Mouse (Mus musculus): ENCODE measurements around the gene Olfr374. TPM values are rescaled to one million over a fixed set of nuclear protein-coding genes. Genes with fewer than 3 reads are reported as not detected.
"Not testable (repeated sequence)": the region's sequence is repeated elsewhere in the genome, so short reads cannot be mapped to it uniquely, and the experiment has no call there.

Gene Olfr374
- polyA plus RNA-seq, 1 experiment from 2014 or later, result not detected

DNA sequence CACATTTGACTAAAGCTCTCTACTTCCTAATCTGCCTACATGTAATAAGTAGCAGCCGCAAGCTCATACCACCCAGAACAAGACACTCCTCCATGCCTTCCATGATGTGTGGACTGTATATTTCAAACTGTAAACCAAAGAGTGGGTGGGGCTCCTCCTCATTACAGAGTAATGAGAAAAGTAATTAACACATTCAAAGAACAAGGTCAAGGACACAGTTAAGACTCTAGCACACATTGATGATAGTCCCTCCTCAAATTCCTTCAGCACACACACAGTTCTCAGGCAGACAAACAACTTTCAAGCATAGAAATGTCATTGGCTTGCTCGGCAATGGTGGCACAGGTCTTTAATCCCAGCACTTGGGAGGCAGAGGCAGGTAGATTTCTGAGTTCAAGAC is 8.4 kb downstream of the Olfr374 start:
- Histone ChIP-seq H3K36me3 (no peaks in the 10 kb centered on the region), H3K9ac (replicated peaks) (no peak overlapping the region), H3K4me1 (replicated peaks) (no peaks in the 10 kb centered on the region), H3K4me3 (replicated peaks) (no peak overlapping the region), H3K4me2 (no peak overlapping the region), H3K27me3 (no peaks in the 10 kb centered on the region), H3K27ac (no peak overlapping the region), H3K9me3 (no peaks in the 10 kb centered on the region)
- ATAC-seq (ENCODE audit: insufficient number of reproducible peaks, insufficient read depth, low FRiP score, low TSS enrichment, low read depth), result no peak
- WGBS, result 80% methylated on average over 2 of the region's 2 CpGs

DNA sequence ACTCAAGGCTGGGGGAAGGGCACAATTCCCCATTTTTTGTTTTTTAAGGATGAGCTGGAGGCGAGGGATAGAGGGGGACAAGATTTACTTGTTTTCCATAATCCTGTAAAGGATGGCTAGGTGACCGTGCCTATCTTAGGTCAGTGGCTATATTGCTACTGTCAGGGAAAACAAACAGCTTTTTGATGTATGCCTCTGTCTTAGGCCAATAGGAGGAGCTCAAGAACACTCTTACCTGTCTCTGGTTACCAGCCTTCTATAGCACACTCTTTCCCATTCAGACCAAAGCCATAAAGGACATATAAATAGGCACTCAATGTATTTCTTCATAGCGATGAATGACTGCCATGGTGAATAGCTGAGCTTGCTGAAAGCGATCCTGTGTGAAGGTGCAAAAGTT is 11.8 kb downstream of the Olfr374 start:
- no peak overlapping the region for H3K9ac ChIP-seq (replicated peaks)
- WGBS, result 48% methylated on average over 4 of the region's 4 CpGs
- no peak overlapping the region for H3K4me3 ChIP-seq (replicated peaks)
- H3K4me2 ChIP-seq, result no peak overlapping the region
- H3K9me3 ChIP-seq, result no peaks in the 10 kb centered on the region
- H3K4me1 ChIP-seq (replicated peaks), result peaks cover 5% of the 10 kb centered on the region
- H3K27me3 ChIP-seq, result no peaks in the 10 kb centered on the region
- H3K27ac ChIP-seq, result no peak overlapping the region
- no peaks in the 10 kb centered on the region for H3K36me3 ChIP-seq
- ATAC-seq (ENCODE audit: insufficient number of reproducible peaks, insufficient read depth, low FRiP score, low TSS enrichment, low read depth), result no peak

DNA sequence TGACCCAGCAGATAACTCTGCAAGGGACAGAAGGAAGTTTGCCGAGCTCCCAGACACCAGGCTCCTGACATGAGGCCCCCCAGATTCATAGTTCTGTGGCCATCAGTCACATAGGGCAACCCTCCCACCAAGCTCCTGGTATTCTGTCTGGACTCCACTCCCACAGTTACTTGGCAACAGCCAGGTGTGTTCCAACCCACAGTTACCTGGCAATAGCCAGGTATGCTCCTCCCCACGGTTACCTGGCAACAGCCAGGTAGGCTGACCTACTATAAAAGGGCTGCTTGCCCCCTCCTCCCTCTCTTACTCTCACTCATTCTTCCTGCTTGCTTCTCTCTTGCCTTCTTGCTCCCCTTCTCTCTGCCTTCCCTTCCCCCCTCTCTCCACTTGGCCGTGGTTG is 14.6 kb downstream of the Olfr374 start:
- H3K4me3 ChIP-seq (replicated peaks); H3K4me1 ChIP-seq (replicated peaks); H3K36me3 ChIP-seq; H3K9ac ChIP-seq (replicated peaks); H3K27ac ChIP-seq; H3K4me2 ChIP-seq; ATAC-seq (ENCODE audit: insufficient number of reproducible peaks, insufficient read depth, low FRiP score, low TSS enrichment, low read depth); H3K27me3 ChIP-seq; H3K9me3 ChIP-seq: not testable (repeated sequence)
- WGBS, result 56% methylated on average over 3 of the region's 3 CpGs

DNA sequence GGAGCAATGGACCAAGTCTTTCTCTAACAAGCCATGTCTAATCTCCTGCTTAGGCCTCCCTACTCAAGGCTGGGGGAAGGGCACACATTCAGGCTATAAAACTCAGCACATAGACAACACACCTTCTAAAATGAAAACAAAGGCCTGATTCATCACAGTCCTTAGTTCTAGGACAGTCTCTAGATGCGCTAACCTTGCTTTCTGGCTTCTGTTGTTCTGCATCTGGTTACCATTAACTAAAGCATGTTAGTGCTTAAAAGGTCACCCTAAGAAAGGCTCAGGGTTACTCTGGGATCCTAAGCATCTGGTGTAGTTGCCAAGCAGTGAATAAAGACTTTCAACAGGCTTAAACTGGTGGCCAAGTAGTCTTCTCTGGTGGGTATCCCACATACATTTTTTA is 15.2 kb downstream of the Olfr374 start:
- H3K27ac ChIP-seq, result no peak overlapping the region
- 13% methylated on average over 1 of the region's 1 CpGs for WGBS
- peak; percentile 31; the same call in 1 of the 2 replicates for ATAC-seq (ENCODE audit: insufficient number of reproducible peaks, insufficient read depth, low FRiP score, low TSS enrichment, low read depth)

DNA sequence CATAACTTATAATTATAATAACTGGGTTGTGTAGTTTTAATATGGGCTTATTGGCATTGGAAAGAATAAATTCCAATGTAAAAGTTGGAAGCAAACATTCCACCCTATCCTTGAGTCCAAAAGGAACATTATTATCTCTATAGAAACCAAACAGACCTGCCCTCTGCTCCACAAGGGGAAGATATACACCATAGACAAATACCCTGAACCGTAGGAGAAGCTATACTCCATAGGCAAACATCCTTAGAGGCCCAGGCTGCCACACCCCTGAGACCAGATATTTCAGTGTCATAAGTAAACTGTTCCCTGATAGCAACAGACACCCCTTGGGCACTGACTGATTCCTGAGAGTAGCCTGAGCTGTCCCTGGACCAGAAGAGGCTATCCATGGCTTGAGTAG is 21.0 kb downstream of the Olfr374 start:
- H3K36me3 ChIP-seq, result no peaks in the 10 kb centered on the region

More for the DNA sequence above, 15.2 kb downstream of the Olfr374 start:
- no peaks in the 10 kb centered on the region for H3K9me3 ChIP-seq
- no peaks in the 10 kb centered on the region for H3K27me3 ChIP-seq
- no peak overlapping the region for H3K4me3 ChIP-seq (replicated peaks)
- no peaks in the 10 kb centered on the region for H3K36me3 ChIP-seq
- H3K4me2 ChIP-seq, result no peak overlapping the region
- H3K4me1 ChIP-seq (replicated peaks), result peaks cover 5% of the 10 kb centered on the region
- H3K9ac ChIP-seq (replicated peaks), result no peak overlapping the region

DNA sequence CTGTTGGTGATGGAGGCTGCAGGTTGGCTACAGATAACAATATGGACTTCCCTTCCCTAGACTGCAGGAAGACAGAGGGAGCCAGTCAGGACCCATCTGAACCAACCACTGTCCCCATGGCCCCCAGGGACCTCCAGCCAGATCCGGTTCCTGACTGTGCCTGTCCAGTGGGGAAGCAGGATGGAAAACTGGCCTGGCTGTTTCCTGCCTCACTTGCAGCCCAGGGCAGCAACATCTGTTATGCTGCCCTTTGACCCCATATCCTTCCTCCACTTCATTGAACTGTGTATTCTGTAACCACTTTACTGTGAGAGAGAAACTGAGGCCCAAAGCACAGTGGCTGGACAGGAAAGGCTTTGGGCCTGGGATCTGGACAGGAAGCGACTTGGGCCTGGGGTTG is 24.4 kb downstream of the Olfr374 start:
- Histone ChIP-seq H3K4me3 (replicated peaks) (no peak overlapping the region), H3K9ac (replicated peaks) (no peak overlapping the region), H3K4me1 (replicated peaks) (0 out of 2 replicates have a peak, but pooled peaks cover 5% of the 10 kb centered on the region), H3K4me2 (no peak overlapping the region), H3K27ac (no peak overlapping the region), H3K36me3 (no peaks in the 10 kb centered on the region), H3K27me3 (no peaks in the 10 kb centered on the region), H3K9me3 (no peaks in the 10 kb centered on the region)
- ATAC-seq (ENCODE audit: insufficient number of reproducible peaks, insufficient read depth, low FRiP score, low TSS enrichment, low read depth), result no peak
- WGBS, result 44% methylated on average over 2 of the region's 2 CpGs

More for the DNA sequence above, 21.0 kb downstream of the Olfr374 start:
- no peak for ATAC-seq (ENCODE audit: insufficient number of reproducible peaks, insufficient read depth, low FRiP score, low TSS enrichment, low read depth)
- 88% methylated on average over 1 of the region's 1 CpGs for WGBS
- H3K27ac ChIP-seq, result no peak overlapping the region
- no peaks in the 10 kb centered on the region for H3K9me3 ChIP-seq
- no peak overlapping the region for H3K4me3 ChIP-seq (replicated peaks)
- H3K27me3 ChIP-seq, result no peaks in the 10 kb centered on the region
- no peak overlapping the region for H3K9ac ChIP-seq (replicated peaks)
- no peak overlapping the region for H3K4me2 ChIP-seq
- H3K4me1 ChIP-seq (replicated peaks), result no peaks in the 10 kb centered on the region

DNA sequence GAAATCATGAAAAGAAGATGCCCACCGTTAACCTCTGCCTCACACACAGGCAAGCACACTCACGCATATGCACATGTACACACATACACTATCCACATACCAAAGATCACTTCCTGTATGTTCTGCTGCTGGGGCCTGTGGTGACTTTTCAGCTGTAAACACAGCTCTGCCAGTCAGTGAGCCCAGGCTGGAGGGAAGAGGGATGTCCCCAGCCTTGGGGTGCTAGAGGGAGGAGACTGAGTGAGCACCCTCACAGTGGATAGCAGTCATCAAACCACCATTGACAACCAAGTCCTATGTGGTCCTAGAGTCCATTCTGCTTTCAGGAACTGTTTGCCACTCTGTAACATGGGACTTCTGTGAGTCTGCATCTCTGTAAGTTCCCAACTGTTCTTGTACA is 25.1 kb downstream of the Olfr374 start:
- Histone ChIP-seq H3K36me3 (no peaks in the 10 kb centered on the region), H3K4me1 (replicated peaks) (peaks cover 6% of the 10 kb centered on the region; the same call in 1 of the 2 replicates), H3K9me3 (no peaks in the 10 kb centered on the region), H3K4me3 (replicated peaks) (no peak overlapping the region), H3K4me2 (no peak overlapping the region), H3K27me3 (no peaks in the 10 kb centered on the region), H3K27ac (no peak overlapping the region), H3K9ac (replicated peaks) (no peak overlapping the region)
- no peak for ATAC-seq (ENCODE audit: insufficient number of reproducible peaks, insufficient read depth, low FRiP score, low TSS enrichment, low read depth)
- 82% methylated on average over 2 of the region's 2 CpGs for WGBS

DNA sequence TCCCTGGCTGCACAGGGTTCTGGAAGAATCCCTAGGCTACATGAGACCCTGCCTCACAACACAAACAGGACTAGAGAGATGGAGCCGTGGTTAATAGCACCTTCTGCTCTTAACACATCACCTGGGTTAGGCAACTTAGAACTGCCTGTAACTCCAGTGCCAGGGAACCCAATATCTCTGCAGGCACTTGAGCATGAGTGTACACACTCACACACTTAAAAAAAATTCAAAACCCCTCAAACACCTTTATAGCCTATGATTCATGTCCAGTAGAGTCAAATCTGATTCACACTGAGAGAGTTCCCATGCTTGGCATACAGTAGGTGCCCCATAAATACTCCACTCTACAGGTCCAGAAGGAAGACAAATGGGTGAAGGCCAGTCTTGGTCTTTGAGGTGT is 25.6 kb downstream of the Olfr374 start:
- Histone ChIP-seq H3K9ac (replicated peaks) (no peak overlapping the region), H3K9me3 (no peaks in the 10 kb centered on the region), H3K4me2 (no peak overlapping the region), H3K27me3 (no peaks in the 10 kb centered on the region), H3K27ac (no peak overlapping the region), H3K4me1 (replicated peaks) (peaks cover 10% of the 10 kb centered on the region), H3K36me3 (no peaks in the 10 kb centered on the region), H3K4me3 (replicated peaks) (no peak overlapping the region)
- ATAC-seq (ENCODE audit: insufficient number of reproducible peaks, insufficient read depth, low FRiP score, low TSS enrichment, low read depth), result no peak
- WGBS, result 83% methylated on average over 1 of the region's 1 CpGs

DNA sequence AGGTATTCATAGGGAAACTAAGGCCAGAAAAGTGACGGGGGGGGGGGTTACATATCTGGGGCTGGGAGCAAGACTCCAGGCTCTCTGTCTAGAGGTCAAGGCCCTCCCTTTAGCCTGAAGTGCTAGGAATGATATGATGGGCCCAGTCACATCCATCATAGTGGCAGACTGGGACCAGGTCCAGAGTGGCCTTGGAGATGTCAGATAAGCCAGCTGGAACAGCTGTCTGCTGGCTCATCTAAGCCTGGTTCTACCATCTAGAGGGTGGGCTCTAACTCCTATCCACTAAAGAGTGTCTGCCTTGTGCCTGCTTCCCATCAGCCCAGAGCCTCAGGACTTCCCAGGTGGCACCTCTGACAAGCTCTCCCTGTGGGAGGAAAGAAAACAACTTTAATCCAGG is 26.1 kb downstream of the Olfr374 start:
- 86% methylated on average over 1 of the region's 1 CpGs for WGBS
- Histone ChIP-seq H3K4me1 (replicated peaks) (peaks cover 15% of the 10 kb centered on the region), H3K9me3 (no peaks in the 10 kb centered on the region), H3K9ac (replicated peaks) (no peak overlapping the region), H3K36me3 (peaks cover under 1% of the 10 kb centered on the region; the same call in 1 of the 2 replicates), H3K27ac (no peak overlapping the region), H3K4me3 (replicated peaks) (no peak overlapping the region), H3K4me2 (no peak overlapping the region), H3K27me3 (no peaks in the 10 kb centered on the region)
- no peak for ATAC-seq (ENCODE audit: insufficient number of reproducible peaks, insufficient read depth, low FRiP score, low TSS enrichment, low read depth)

DNA sequence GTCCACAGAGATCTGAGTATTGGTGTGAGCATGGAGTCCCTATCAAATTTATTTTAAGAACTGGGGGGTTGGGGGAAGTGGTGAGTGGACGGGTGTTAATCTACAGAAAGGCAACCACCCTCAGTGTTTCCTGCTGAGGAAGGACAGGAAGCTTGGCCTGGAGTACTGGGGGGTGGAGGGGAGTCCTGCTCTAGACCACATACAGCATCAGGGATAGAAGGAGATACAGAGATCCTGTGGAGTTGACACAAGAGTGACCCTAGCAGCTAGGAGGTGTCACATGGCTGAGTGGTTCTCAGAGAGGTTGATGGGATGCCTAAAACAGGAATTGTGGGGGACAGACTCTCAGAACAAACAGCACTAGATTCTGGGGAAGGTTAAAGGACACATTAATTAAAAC is 26.7 kb downstream of the Olfr374 start:
- H3K36me3 ChIP-seq, result peaks cover 7% of the 10 kb centered on the region
- H3K9ac ChIP-seq (replicated peaks), result no peak overlapping the region
- no peak for ATAC-seq (ENCODE audit: insufficient number of reproducible peaks, insufficient read depth, low FRiP score, low TSS enrichment, low read depth)
- 61% methylated on average over 1 of the region's 1 CpGs for WGBS
- peaks cover 17% of the 10 kb centered on the region for H3K4me1 ChIP-seq (replicated peaks)
- no peak overlapping the region for H3K27ac ChIP-seq
- no peak overlapping the region for H3K4me2 ChIP-seq
- H3K27me3 ChIP-seq, result no peaks in the 10 kb centered on the region
- H3K4me3 ChIP-seq (replicated peaks), result no peak overlapping the region
- no peaks in the 10 kb centered on the region for H3K9me3 ChIP-seq

DNA sequence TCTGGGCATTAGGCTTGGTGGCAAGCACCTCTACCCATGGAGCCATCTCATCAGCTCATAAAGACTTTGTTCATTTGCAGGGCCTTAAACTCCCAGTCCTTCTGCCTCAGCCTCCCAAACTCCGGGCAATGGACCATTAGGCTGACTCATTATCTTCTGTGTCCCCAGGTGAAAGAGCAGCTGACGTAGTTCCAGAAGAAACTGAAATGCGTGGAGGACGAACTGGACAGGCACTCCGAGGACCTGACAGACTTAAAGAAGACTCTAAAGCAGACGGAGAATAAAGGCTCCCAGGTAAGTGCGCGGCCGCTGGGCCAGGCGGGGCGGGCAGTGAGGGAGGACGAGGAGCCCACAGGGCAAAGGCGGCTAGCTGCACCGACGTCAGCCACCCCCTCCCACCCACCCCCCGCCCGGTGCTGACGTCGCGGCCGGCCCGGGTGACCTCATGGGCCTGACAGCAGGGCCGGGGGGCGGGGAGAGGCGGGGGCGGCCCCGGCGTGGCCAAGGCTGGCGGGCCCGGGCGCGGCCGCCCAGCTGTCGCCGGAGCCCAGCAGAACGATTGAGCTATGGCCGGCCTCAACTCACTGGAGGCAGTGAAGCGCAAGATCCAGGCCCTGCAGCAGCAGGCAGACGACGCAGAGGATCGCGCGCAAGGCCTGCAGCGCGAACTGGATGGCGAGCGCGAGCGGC is 28.1 kb downstream of the Olfr374 start, which contains the start of gene Tpm4:
Tpm4 (plus strand) TSS at position 220 of the 690 bp plus-strand sequence.
- Histone ChIP-seq H3K27ac (peak within 1 kb of the TSS; percentile 100), H3K9ac (replicated peaks) (peak within 1 kb of the TSS; percentile 97), H3K27me3 (no peaks in the 10 kb centered on the region), H3K4me3 (replicated peaks) (peak within 1 kb of the TSS; percentile 82), H3K36me3 (peaks cover 21% of the 10 kb centered on the region), H3K9me3 (no peaks in the 10 kb centered on the region), H3K4me2 (peak within 1 kb of the TSS; percentile 79), H3K4me1 (replicated peaks) (peaks cover 17% of the 10 kb centered on the region)
- under 1% methylated on average over 45 of the region's 49 CpGs for WGBS
- peak; percentile 65 for ATAC-seq (ENCODE audit: insufficient number of reproducible peaks, insufficient read depth, low FRiP score, low TSS enrichment, low read depth)
